Mouse (Mus musculus): ENCODE measurements around the gene Slc41a3. TPM values are rescaled to one million over a fixed set of nuclear protein-coding genes. Genes with fewer than 3 reads are reported as not detected.

The Slc41a3 gene
- total and polyA plus RNA-seq, 3 experiments: 0.10 to 0.59 (median 0.15) TPM

GRCm38 (mm10) chr6:90692404-90692803 is 87.9 kb downstream of the Slc41a3 start:
- DNase-seq (ENCODE audit: extremely low read depth): no peak
- Histone ChIP-seq H3K9ac (ENCODE audit: insufficient read depth, low read depth) (no peak overlapping the region), H3K9me3 (replicated peaks; ENCODE audit: low read length) (no peaks in the 10 kb centered on the region), H3K27me3 (replicated peaks) (no peaks in the 10 kb centered on the region), H3K4me1 (ENCODE audit: control insufficient read depth in 1 of 2, insufficient read depth in 2 of 2) (peaks cover 28 to 70% of the 10 kb centered on the region in 2 experiments), H3K27ac (ENCODE audit: insufficient read depth, low read depth) (no peak overlapping the region), H3K79me2 (replicated peaks; ENCODE audit: control insufficient read depth, extremely low read depth, insufficient read depth, poor library complexity, severe bottlenecking) (peaks cover 15% of the 10 kb centered on the region), H3K36me3 (replicated peaks in 1 of 2; ENCODE audit: control insufficient read depth in 1 of 2, insufficient read depth in 1 of 2, low read length in 1 of 2) (peaks cover 81 to 100% of the 10 kb centered on the region in 2 experiments), H3K4me2 (ENCODE audit: insufficient read depth, low read depth, poor library complexity, severe bottlenecking) (no peak overlapping the region), H3K4me3 (replicated peaks in 1 of 3; ENCODE audit: low read depth in 2 of 3, low read length in 2 of 3, poor library complexity in 1 of 3) (no peak overlapping the region)
- in situ Hi-C loops (cut with MboI; ENCODE audit: low pct_ligation_motif_present, low pct_unique_long_range_greater_than_20kb, low sequenced_read_pairs): no loop called here
- dilution Hi-C loops (cut with MboI; ENCODE audit: extremely low pct_ligation_motif_present, extremely low pct_unique_long_range_greater_than_20kb, low sequenced_read_pairs): no loop called here
- TF ChIP-seq TBP (conservative IDR thresholded peaks at IDR 0.05; ENCODE audit: low read depth, low read length): no peak
- no peak for TF ChIP-seq MAZ (IDR thresholded peaks at IDR 0.05; ENCODE audit: low read depth, low read length)
- no peak for TF ChIP-seq ZNF384 (IDR thresholded peaks at IDR 0.05; ENCODE audit: low read depth, low read length)
- no peak for TF ChIP-seq ETS1 (conservative IDR thresholded peaks at IDR 0.05; ENCODE audit: low read depth, low read length)
- TF ChIP-seq SIN3A (IDR thresholded peaks at IDR 0.05; ENCODE audit: low read length): no peak
- no peak for TF ChIP-seq RAD21 (IDR thresholded peaks at IDR 0.05; ENCODE audit: low read depth, low read length)

GRCm38 (mm10) chr6:90695754-90696153 is 91.2 kb downstream of the Slc41a3 start:
- dilution Hi-C loops (cut with MboI; ENCODE audit: extremely low pct_ligation_motif_present, extremely low pct_unique_long_range_greater_than_20kb, low sequenced_read_pairs): no loop called here

More at GRCm38 (mm10) chr6:90695754-90696153, 91.2 kb downstream of the Slc41a3 start:
- TF ChIP-seq MAX (IDR thresholded peaks at IDR 0.05; ENCODE audit: low read length) (no peak), RCOR1 (conservative IDR thresholded peaks at IDR 0.05; ENCODE audit: low read depth, low read length) (no peak), E2F4 (IDR thresholded peaks at IDR 0.05; ENCODE audit: insufficient replicate concordance, low read depth, low read length) (no peak), MAZ (IDR thresholded peaks at IDR 0.05; ENCODE audit: low read depth, low read length) (no peak)
- H3K4me2 ChIP-seq (ENCODE audit: insufficient read depth, low read depth, poor library complexity, severe bottlenecking): no peak overlapping the region
- no peak overlapping the region for H3K27ac ChIP-seq (ENCODE audit: insufficient read depth, low read depth)
- H3K4me3 ChIP-seq (replicated peaks in 1 of 3; ENCODE audit: low read depth in 2 of 3, low read length in 2 of 3, poor library complexity in 1 of 3): no peak overlapping the region
- peaks cover 55 to 100% of the 10 kb centered on the region in 2 experiments for H3K36me3 ChIP-seq (replicated peaks in 1 of 2; ENCODE audit: control insufficient read depth in 1 of 2, insufficient read depth in 1 of 2, low read length in 1 of 2)
- no peaks in the 10 kb centered on the region for H3K9me3 ChIP-seq (replicated peaks; ENCODE audit: low read length)
- DNase-seq (ENCODE audit: extremely low read depth): no peak
- peaks cover 24% of the 10 kb centered on the region for H3K79me2 ChIP-seq (replicated peaks; ENCODE audit: control insufficient read depth, extremely low read depth, insufficient read depth, poor library complexity, severe bottlenecking)
- in situ Hi-C loops (cut with MboI; ENCODE audit: low pct_ligation_motif_present, low pct_unique_long_range_greater_than_20kb, low sequenced_read_pairs): no loop called here
- no peaks in the 10 kb centered on the region for H3K27me3 ChIP-seq (replicated peaks)
- H3K9ac ChIP-seq (ENCODE audit: insufficient read depth, low read depth): no peak overlapping the region
- peaks cover 0 to 51% of the 10 kb centered on the region in 2 experiments; a peak in 3 of 4 replicates for H3K4me1 ChIP-seq (ENCODE audit: control insufficient read depth in 1 of 2, insufficient read depth in 2 of 2)

Other genes starting within 250 kb of the Slc41a3 start
- gene Zxdc, start 235.2 kb upstream of the Slc41a3 start, total RNA-seq (2012; rRNA removed): 6.9 and 8.3 TPM in 2 replicates
- gene Zxdc, start 235.2 kb upstream of the Slc41a3 start, total RNA-seq (2014; rRNA removed): 4.3 and 4.7 TPM in 2 replicates
- gene Zxdc, start 235.2 kb upstream of the Slc41a3 start, polyA plus RNA-seq (2012; ENCODE audit: insufficient read length, low read depth): 5.2 and 5.4 TPM in 2 replicates
- gene Cfap100, start 175.9 kb upstream of the Slc41a3 start, total RNA-seq (2012; rRNA removed): not detected in 2 replicates
- not detected in 2 replicates for gene Cfap100, start 175.9 kb upstream of the Slc41a3 start, total RNA-seq (2014; rRNA removed)
- 0.10 TPM in 1 of 2 replicates, not detected in the other for gene Cfap100, start 175.9 kb upstream of the Slc41a3 start, polyA plus RNA-seq (2012; ENCODE audit: insufficient read length, low read depth)
- gene Klf15, start 142.1 kb upstream of the Slc41a3 start, total RNA-seq (2012; rRNA removed): not detected in 2 replicates
- gene Klf15, start 142.1 kb upstream of the Slc41a3 start, total RNA-seq (2014; rRNA removed): not detected in 2 replicates
- not detected in 2 replicates for gene Klf15, start 142.1 kb upstream of the Slc41a3 start, polyA plus RNA-seq (2012; ENCODE audit: insufficient read length, low read depth)
- gene Aldh1l1, start 118.3 kb upstream of the Slc41a3 start, total RNA-seq (2012; rRNA removed): 0.08 and 0.13 TPM in 2 replicates
- gene Aldh1l1, start 118.3 kb upstream of the Slc41a3 start, total RNA-seq (2014; rRNA removed): 0.07 and 0.11 TPM in 2 replicates
- not detected in 2 replicates for gene Aldh1l1, start 118.3 kb upstream of the Slc41a3 start, polyA plus RNA-seq (2012; ENCODE audit: insufficient read length, low read depth)

All from CH12.LX (cell line).